Mouse (Mus musculus): ENCODE data around the gene Sh3bgrl. TPM values are rescaled to one million over a fixed set of nuclear protein-coding genes. Genes with fewer than 3 reads are reported as not detected.

Sh3bgrl gene
- total and polyA plus RNA-seq, 3 experiments = 25.0 to 148 (median 82.5) TPM

GRCm38 (mm10) chrX:109207843-109208242 is 112.7 kb downstream of the Sh3bgrl start:
- H3K79me2 ChIP-seq (replicated peaks; ENCODE audit: control insufficient read depth, extremely low read depth, insufficient read depth, poor library complexity, severe bottlenecking) = no peaks in the 10 kb centered on the region
- peak; percentile 7 for DNase-seq (ENCODE audit: extremely low read depth)
- H3K27me3 ChIP-seq (replicated peaks) = no peaks in the 10 kb centered on the region
- in situ Hi-C loops (cut with MboI; ENCODE audit: low pct_ligation_motif_present, low pct_unique_long_range_greater_than_20kb, low sequenced_read_pairs) (no loop called here), dilution Hi-C loops (cut with MboI; ENCODE audit: extremely low pct_ligation_motif_present, extremely low pct_unique_long_range_greater_than_20kb, low sequenced_read_pairs) (no loop called here)
- no peak for TF ChIP-seq MYC (IDR thresholded peaks at IDR 0.05; ENCODE audit: low read depth, low read length)
- no peak for TF ChIP-seq UBTF (IDR thresholded peaks at IDR 0.05; ENCODE audit: low read depth, low read length)
- no peak for TF ChIP-seq POLR2AphosphoS2 (IDR thresholded peaks at IDR 0.05; ENCODE audit: low read depth, low read length)
- TF ChIP-seq ELF1 (IDR thresholded peaks at IDR 0.05; ENCODE audit: low read depth, low read length) = no peak
- TF ChIP-seq EP300 (IDR thresholded peaks at IDR 0.05; ENCODE audit: low read length) = peak; percentile 49
- H3K36me3 ChIP-seq (replicated peaks in 1 of 2; ENCODE audit: control insufficient read depth in 1 of 2, insufficient read depth in 1 of 2, low read length in 1 of 2) = no peaks in the 10 kb centered on the region
- H3K4me3 ChIP-seq (replicated peaks in 1 of 3; ENCODE audit: low read depth in 2 of 3, low read length in 2 of 3, poor library complexity in 1 of 3) = no peak overlapping the region
- H3K4me1 ChIP-seq (ENCODE audit: control insufficient read depth in 1 of 2, insufficient read depth in 2 of 2) = no peaks in the 10 kb centered on the region
- no peak overlapping the region for H3K9ac ChIP-seq (ENCODE audit: insufficient read depth, low read depth)
- H3K27ac ChIP-seq (ENCODE audit: insufficient read depth, low read depth) = no peak overlapping the region
- no peaks in the 10 kb centered on the region for H3K9me3 ChIP-seq (replicated peaks; ENCODE audit: low read length)
- H3K4me2 ChIP-seq (ENCODE audit: insufficient read depth, low read depth, poor library complexity, severe bottlenecking) = no peak overlapping the region

GRCm38 (mm10) chrX:109228720-109229119 is 133.6 kb downstream of the Sh3bgrl start:
- no peaks in the 10 kb centered on the region for H3K4me1 ChIP-seq (ENCODE audit: control insufficient read depth in 1 of 2, insufficient read depth in 2 of 2)
- H3K4me3 ChIP-seq (replicated peaks in 1 of 3; ENCODE audit: low read depth in 2 of 3, low read length in 2 of 3, poor library complexity in 1 of 3) = no peak overlapping the region
- H3K79me2 ChIP-seq (replicated peaks; ENCODE audit: control insufficient read depth, extremely low read depth, insufficient read depth, poor library complexity, severe bottlenecking) = no peaks in the 10 kb centered on the region
- TF ChIP-seq ZC3H11A (IDR thresholded peaks at IDR 0.05; ENCODE audit: low read depth, low read length) (no peak), ZMIZ1 (IDR thresholded peaks at IDR 0.05; ENCODE audit: low read depth, low read length) (no peak), KAT2A (IDR thresholded peaks at IDR 0.05; ENCODE audit: insufficient replicate concordance, low read length) (no peak), E2F4 (IDR thresholded peaks at IDR 0.05; ENCODE audit: insufficient replicate concordance, low read depth, low read length) (no peak), EP300 (IDR thresholded peaks at IDR 0.05; ENCODE audit: low read length) (no peak), ZKSCAN1 (IDR thresholded peaks at IDR 0.05; ENCODE audit: borderline replicate concordance, low read depth, low read length) (no peak), UBTF (IDR thresholded peaks at IDR 0.05; ENCODE audit: low read depth, low read length) (no peak), ELF1 (IDR thresholded peaks at IDR 0.05; ENCODE audit: low read depth, low read length) (no peak), ZNF384 (IDR thresholded peaks at IDR 0.05; ENCODE audit: low read depth, low read length) (no peak), NRF1 (IDR thresholded peaks at IDR 0.05; ENCODE audit: low read depth, low read length) (no peak), MAFK (IDR thresholded peaks at IDR 0.05; ENCODE audit: insufficient replicate concordance, low read length) (no peak), ETS1 (conservative IDR thresholded peaks at IDR 0.05; ENCODE audit: low read depth, low read length) (no peak), HCFC1 (IDR thresholded peaks at IDR 0.05; ENCODE audit: low read depth, low read length) (no peak), CTCF (conservative IDR thresholded peaks at IDR 0.05 in 1 of 2, IDR thresholded peaks at IDR 0.05 in 1 of 2; ENCODE audit: low read depth in 2 of 2, low read length in 2 of 2) (no peak), SIN3A (IDR thresholded peaks at IDR 0.05; ENCODE audit: low read length) (no peak), GABPA (IDR thresholded peaks at IDR 0.05; ENCODE audit: insufficient replicate concordance, low read depth, low read length) (no peak), JUND (conservative IDR thresholded peaks at IDR 0.05; ENCODE audit: low read depth, low read length) (no peak), MAX (IDR thresholded peaks at IDR 0.05; ENCODE audit: low read length) (no peak), MEF2A (IDR thresholded peaks at IDR 0.05; ENCODE audit: borderline replicate concordance, low read depth, low read length) (no peak)
- in situ Hi-C loops (cut with MboI; ENCODE audit: low pct_ligation_motif_present, low pct_unique_long_range_greater_than_20kb, low sequenced_read_pairs) = no loop called here
- no peak overlapping the region for H3K4me2 ChIP-seq (ENCODE audit: insufficient read depth, low read depth, poor library complexity, severe bottlenecking)
- no peak for DNase-seq (ENCODE audit: extremely low read depth)
- dilution Hi-C loops (cut with MboI; ENCODE audit: extremely low pct_ligation_motif_present, extremely low pct_unique_long_range_greater_than_20kb, low sequenced_read_pairs) = no loop called here
- H3K9ac ChIP-seq (ENCODE audit: insufficient read depth, low read depth) = no peak overlapping the region
- H3K9me3 ChIP-seq (replicated peaks; ENCODE audit: low read length) = no peaks in the 10 kb centered on the region
- no peak overlapping the region for H3K27ac ChIP-seq (ENCODE audit: insufficient read depth, low read depth)
- no peaks in the 10 kb centered on the region for H3K27me3 ChIP-seq (replicated peaks)
- H3K36me3 ChIP-seq (replicated peaks in 1 of 2; ENCODE audit: control insufficient read depth in 1 of 2, insufficient read depth in 1 of 2, low read length in 1 of 2) = no peaks in the 10 kb centered on the region

All from CH12.LX (cell line).